Mouse (Mus musculus): ENCODE measurements around the gene Hibadh.

DNA sequence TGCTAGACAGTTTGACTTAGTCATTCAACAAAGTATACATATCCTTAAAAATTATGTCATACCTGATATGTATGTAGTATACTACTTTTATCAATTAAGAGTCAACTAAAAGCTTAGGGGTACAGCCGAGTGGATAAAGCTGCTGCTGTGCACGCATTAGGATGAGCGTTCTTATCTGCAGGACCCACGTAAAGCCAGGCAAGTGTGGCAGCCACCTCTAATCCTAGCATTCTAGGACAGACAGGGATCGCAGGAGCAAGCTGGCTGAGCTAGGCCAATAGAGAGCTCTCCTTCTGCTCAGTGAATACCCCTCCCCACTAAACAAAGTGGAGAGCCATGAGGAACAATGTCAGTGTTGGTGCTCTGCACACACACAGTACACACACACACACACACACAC is 75.0 kb downstream of the Hibadh start:
- TF ChIP-seq GATA1 (IDR thresholded peaks at IDR 0.05; ENCODE audit: low read length) (no peak), TAL1 (IDR thresholded peaks at IDR 0.05; ENCODE audit: low read length) (no peak)
